Mouse (Mus musculus) ovary, postnatal 10 days (tissue): ENCODE measurements at regions not wholly inside any gene's neighbourhood (a gene's known extent, or its start where the extent isn't known, plus 50 kb on each side); places are given as distances from the start of the nearest gene placed in this dataset.

Experiments
- DNase-seq: peaks from one replicate; pipeline ENCODE4 v3.0.0; 2022; ENCODE audit warnings: low spot score

- DNase-seq = no peak
Measured at GRCm38 (mm10) chr13:110584765-110585164, 189.9 kb downstream of the Plk2 start.

- DNase-seq = no peak
Measured at GRCm38 (mm10) chr13:110594630-110595029, 199.8 kb downstream of the Plk2 start.

GRCm38 (mm10) chr13:110599666-110600065 is 204.8 kb downstream of the Plk2 start:
- DNase-seq = no peak

GRCm38 (mm10) chr13:110600377-110600776 is 205.5 kb downstream of the Plk2 start:
- no peak for DNase-seq

GRCm38 (mm10) chr13:110601352-110601751 is 206.5 kb downstream of the Plk2 start:
- no peak for DNase-seq

- no peak for DNase-seq
Measured at GRCm38 (mm10) chr13:110601840-110602239, 207.0 kb downstream of the Plk2 start.

GRCm38 (mm10) chr13:110602894-110603293 is 208.0 kb downstream of the Plk2 start:
- DNase-seq = no peak

GRCm38 (mm10) chr13:110619010-110619409 is 224.2 kb downstream of the Plk2 start:
- DNase-seq = no peak

- DNase-seq = no peak
Measured at GRCm38 (mm10) chr13:110627136-110627535, 232.3 kb downstream of the Plk2 start.

- DNase-seq = no peak
Measured at GRCm38 (mm10) chr13:110627732-110628131, 232.9 kb downstream of the Plk2 start.

GRCm38 (mm10) chr13:110628201-110628600 is 233.4 kb downstream of the Plk2 start:
- DNase-seq = no peak

- no peak for DNase-seq
Measured at GRCm38 (mm10) chr13:110633261-110633781, 238.5 kb downstream of the Plk2 start.

GRCm38 (mm10) chr13:110633899-110634298 is 239.1 kb downstream of the Plk2 start:
- DNase-seq = no peak

GRCm38 (mm10) chr13:110642792-110643191 is 247.9 kb downstream of the Plk2 start:
- DNase-seq = no peak

GRCm38 (mm10) chr13:110643198-110643896 is 248.5 kb downstream of the Plk2 start:
- DNase-seq = no peak

- no peak for DNase-seq
Measured at GRCm38 (mm10) chr13:110643897-110644213, 249.0 kb downstream of the Plk2 start.

GRCm38 (mm10) chr13:110649378-110649777 is 254.5 kb downstream of the Plk2 start:
- DNase-seq = no peak

- DNase-seq = no peak
Measured at GRCm38 (mm10) chr13:110649870-110650497, 255.1 kb downstream of the Plk2 start.

- DNase-seq = no peak
Measured at GRCm38 (mm10) chr13:110652201-110652600, 257.4 kb downstream of the Plk2 start.

- DNase-seq = no peak
Measured at GRCm38 (mm10) chr13:110665073-110665800, 270.4 kb downstream of the Plk2 start.

- DNase-seq = no peak
Measured at GRCm38 (mm10) chr13:110667276-110667956, 272.6 kb downstream of the Plk2 start.

- no peak for DNase-seq
Measured at GRCm38 (mm10) chr13:110673536-110673935, 278.7 kb downstream of the Plk2 start.
